Mouse (Mus musculus) induced T-regulatory cell, adult 2 months (primary cell): ENCODE measurements around the gene Il13ra1.

Experiments used
- DNase-seq: peaks from one replicate; pipeline ENCODE4 v3.0.0-alpha.2; 2012; ENCODE audit warnings: low read depth

The Il13ra1 gene

GRCm38 (mm10) chrX:36111622-36112421, at the start of gene Il13ra1:
Gene Il13ra1, plus strand, starts transcription at chrX:36112110.
- DNase-seq = peak; percentile 11

GRCm38 (mm10) chrX:36073997-36074396, 37.9 kb upstream of the Il13ra1 start:
- no peak for DNase-seq

- no peak for DNase-seq
Observed at GRCm38 (mm10) chrX:36077164-36077563, 34.7 kb upstream of the Il13ra1 start.

- DNase-seq = no peak
Observed at GRCm38 (mm10) chrX:36082917-36083316, 29.0 kb upstream of the Il13ra1 start.

GRCm38 (mm10) chrX:36088464-36089256, 23.2 kb upstream of the Il13ra1 start:
- DNase-seq = no peak

- DNase-seq = no peak
Observed at GRCm38 (mm10) chrX:36100883-36101282, 11.0 kb upstream of the Il13ra1 start.

GRCm38 (mm10) chrX:36101318-36101717, 10.6 kb upstream of the Il13ra1 start:
- no peak for DNase-seq

- no peak for DNase-seq
Observed at GRCm38 (mm10) chrX:36108601-36109000, 3.3 kb upstream of the Il13ra1 start.

- no peak for DNase-seq
Observed at GRCm38 (mm10) chrX:36112422-36112750, 476 bp downstream of the Il13ra1 start.

- DNase-seq = no peak
Observed at GRCm38 (mm10) chrX:36115171-36115570, 3.3 kb downstream of the Il13ra1 start.

- DNase-seq = no peak
Observed at GRCm38 (mm10) chrX:36129037-36129770, 17.3 kb downstream of the Il13ra1 start.

GRCm38 (mm10) chrX:36129771-36130108, 17.8 kb downstream of the Il13ra1 start:
- DNase-seq = peak; percentile 19

- DNase-seq = no peak
Observed at GRCm38 (mm10) chrX:36136346-36136745, 24.4 kb downstream of the Il13ra1 start.

GRCm38 (mm10) chrX:36141994-36142639, 30.2 kb downstream of the Il13ra1 start:
- no peak for DNase-seq

- no peak for DNase-seq
Observed at GRCm38 (mm10) chrX:36146746-36147145, 34.8 kb downstream of the Il13ra1 start.

- peak; percentile 4 for DNase-seq
Observed at GRCm38 (mm10) chrX:36150100-36150499, 38.2 kb downstream of the Il13ra1 start.

GRCm38 (mm10) chrX:36156677-36157076, 44.8 kb downstream of the Il13ra1 start:
- no peak for DNase-seq

- DNase-seq = no peak
Observed at GRCm38 (mm10) chrX:36161567-36161966, 49.7 kb downstream of the Il13ra1 start.

- peak; percentile 47 for DNase-seq
Observed at GRCm38 (mm10) chrX:36183625-36184024, 71.7 kb downstream of the Il13ra1 start.

- no peak for DNase-seq
Observed at GRCm38 (mm10) chrX:36186036-36186435, 74.1 kb downstream of the Il13ra1 start.

GRCm38 (mm10) chrX:36186443-36186842, 74.5 kb downstream of the Il13ra1 start:
- DNase-seq = no peak

GRCm38 (mm10) chrX:36193951-36194350, 82.0 kb downstream of the Il13ra1 start:
- no peak for DNase-seq
